Mouse (Mus musculus) forebrain, embryonic 10.5 days (tissue): ENCODE measurements at regions not wholly inside any gene's neighbourhood (a gene's known extent, or its start where the extent isn't known, plus 50 kb on each side); places are given as distances from the start of the nearest gene placed in this dataset.

Experiments used
- DNase-seq: peaks from one replicate; pipeline ENCODE4 v3.0.0-alpha.2; 2017; ENCODE audit warnings: low spot score; ENCODE audit errors: extremely low spot score
- H3K27ac ChIP-seq: fragments of 300-500 bp; sonication (generic); 2 replicates; pipeline ENCODE4 v1.5.1; 2016; ENCODE audit warnings: mild to moderate bottlenecking
- H3K27me3 ChIP-seq: fragments of 300-500 bp; sonication (generic); 2 replicates; pipeline ENCODE4 v1.6.1; 2016; ENCODE audit warnings: mild to moderate bottlenecking; ENCODE audit not compliant: poor library complexity, severe bottlenecking
- H3K36me3 ChIP-seq: fragments of 300-500 bp; sonication (generic); replicated peaks from 2 replicates; pipeline ENCODE4 v1.6.1; 2016; ENCODE audit warnings: mild to moderate bottlenecking, moderate library complexity
- H3K4me1 ChIP-seq: fragments of 300-500 bp; sonication (generic); 2 replicates; pipeline ENCODE4 v1.6.1; 2016
- H3K4me3 ChIP-seq: fragments of 300-500 bp; sonication (generic); 2 replicates; pipeline ENCODE4 v1.5.1; 2016; ENCODE audit warnings: mild to moderate bottlenecking, moderate library complexity
- H3K9me3 ChIP-seq: fragments of 300-500 bp; sonication (generic); 2 replicates; pipeline ENCODE4 v1.6.1; 2016; ENCODE audit warnings: mild to moderate bottlenecking, moderate library complexity
- WGBS: fragments of 180-500 bp; shearing (Covaris S2); methylation state at CpG from one replicate; pipeline ENCODE4 v1.1.7; 2016; 5-methylcytosine and 5-hydroxymethylcytosine counted together

DNA sequence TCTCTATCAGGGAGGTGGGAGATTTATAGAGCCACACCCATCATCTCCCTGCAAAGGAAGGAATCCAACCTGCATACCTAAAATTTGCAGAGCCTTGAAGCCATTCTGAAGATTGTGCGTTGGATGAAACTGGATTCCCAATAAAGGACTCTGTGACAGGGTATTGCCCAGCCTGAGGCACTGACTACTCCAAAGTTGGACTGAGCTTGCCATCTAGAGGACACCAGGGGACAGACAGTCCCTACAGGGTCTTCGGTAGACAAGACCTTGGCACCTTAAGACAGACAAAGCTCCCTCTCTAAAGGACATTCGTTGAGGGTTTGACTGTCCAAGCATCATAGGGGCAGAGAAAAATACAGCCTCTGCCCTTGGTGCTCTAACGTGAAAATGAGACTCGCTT, 243.4 kb downstream of the Gsdmc2 start:
- no peaks in the 10 kb centered on the region for H3K4me1 ChIP-seq
- DNase-seq = peak; percentile 42
- no peak overlapping the region for H3K4me3 ChIP-seq
- 50% methylated on average over 5 of the region's 5 CpGs for WGBS
- H3K36me3 ChIP-seq = no peaks in the 10 kb centered on the region
- no peak overlapping the region for H3K27ac ChIP-seq
- H3K9me3 ChIP-seq = no peaks in the 10 kb centered on the region
- no peaks in the 10 kb centered on the region for H3K27me3 ChIP-seq

DNA sequence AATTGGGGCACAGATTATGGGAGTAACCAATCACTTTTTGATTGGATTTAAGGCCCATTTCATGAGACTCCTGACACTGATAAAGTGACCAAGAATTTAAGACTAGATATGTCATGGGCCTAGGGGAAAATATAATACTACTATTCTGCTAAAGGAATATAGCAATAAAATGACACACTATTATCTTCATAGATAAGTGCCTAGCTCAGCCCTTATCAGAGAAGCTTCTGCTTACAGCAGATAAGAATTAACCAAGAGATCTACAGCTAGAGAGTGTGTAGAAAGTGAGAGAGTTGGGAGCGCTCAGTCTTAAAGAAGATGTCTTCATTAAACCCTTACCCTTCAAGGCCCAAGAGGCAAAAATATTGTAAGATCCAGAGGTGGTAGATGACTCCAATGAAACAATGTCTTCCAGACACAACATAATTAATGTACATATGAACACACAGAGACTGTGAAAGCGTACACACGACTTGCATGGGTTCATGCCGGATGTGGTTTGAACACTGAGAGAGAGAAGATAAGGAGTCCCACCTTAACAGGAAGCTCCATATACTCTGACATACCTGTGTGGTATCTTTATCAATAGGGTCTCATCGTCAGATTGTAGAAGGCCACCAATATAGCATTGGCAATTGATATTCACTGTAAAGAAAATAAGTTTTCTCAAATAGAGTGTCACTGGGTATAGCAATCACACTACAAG, 252.1 kb downstream of the Gsdmc2 start:
- no peaks in the 10 kb centered on the region for H3K4me1 ChIP-seq
- H3K27ac ChIP-seq = no peak overlapping the region
- 94% methylated on average over 5 of the region's 5 CpGs for WGBS
- no peaks in the 10 kb centered on the region for H3K9me3 ChIP-seq
- no peak for DNase-seq
- no peaks in the 10 kb centered on the region for H3K36me3 ChIP-seq
- no peaks in the 10 kb centered on the region for H3K27me3 ChIP-seq
- no peak overlapping the region for H3K4me3 ChIP-seq

DNA sequence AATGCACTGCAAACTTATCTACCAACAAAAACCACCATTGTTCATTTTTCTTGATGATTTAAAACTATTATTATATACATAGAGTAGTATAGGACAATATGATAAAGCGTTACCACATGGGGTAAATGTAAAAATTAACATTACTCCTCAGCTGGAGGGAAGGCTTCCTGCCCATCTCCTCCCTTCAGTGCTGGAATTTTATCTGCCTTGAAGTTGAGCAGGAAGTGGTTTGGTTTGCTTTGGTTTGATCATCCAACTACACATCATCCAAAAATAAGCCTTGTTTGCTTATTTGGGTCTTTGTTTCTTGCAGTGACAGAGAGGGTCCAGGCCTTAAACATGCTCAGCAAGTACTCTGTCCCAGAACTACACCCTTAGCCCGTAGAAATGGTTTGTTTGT, 285.7 kb downstream of the Gsdmc2 start:
- Histone ChIP-seq H3K9me3 (no peaks in the 10 kb centered on the region), H3K27ac (no peak overlapping the region), H3K36me3 (no peaks in the 10 kb centered on the region), H3K27me3 (no peaks in the 10 kb centered on the region), H3K4me1 (no peaks in the 10 kb centered on the region), H3K4me3 (no peak overlapping the region)
- DNase-seq = no peak
- WGBS = 88% methylated on average over 2 of the region's 2 CpGs

DNA sequence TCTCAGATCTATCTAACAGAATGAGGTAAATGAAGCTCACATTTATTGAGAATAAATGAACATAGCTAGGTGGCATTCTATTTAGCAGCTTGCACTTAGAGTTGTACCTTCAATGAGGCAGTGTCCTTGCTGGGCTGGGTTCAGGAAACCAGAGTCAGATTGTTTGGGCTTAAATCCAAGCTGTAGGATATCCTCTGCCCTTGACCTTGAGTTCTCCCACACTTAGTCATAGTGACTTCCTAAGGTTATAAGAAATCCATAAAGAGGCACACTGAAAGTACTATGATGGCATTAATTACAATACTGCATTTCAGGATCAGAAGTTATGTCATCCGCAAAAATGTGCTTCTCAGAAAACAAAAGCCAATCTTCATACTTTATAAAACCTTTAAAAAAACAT, 286.3 kb downstream of the Gsdmc2 start:
- Histone ChIP-seq H3K4me3 (no peak overlapping the region), H3K27me3 (no peaks in the 10 kb centered on the region), H3K27ac (no peak overlapping the region), H3K9me3 (no peaks in the 10 kb centered on the region), H3K36me3 (no peaks in the 10 kb centered on the region), H3K4me1 (no peaks in the 10 kb centered on the region)
- no peak for DNase-seq
- 95% methylated on average over 1 of the region's 1 CpGs for WGBS

DNA sequence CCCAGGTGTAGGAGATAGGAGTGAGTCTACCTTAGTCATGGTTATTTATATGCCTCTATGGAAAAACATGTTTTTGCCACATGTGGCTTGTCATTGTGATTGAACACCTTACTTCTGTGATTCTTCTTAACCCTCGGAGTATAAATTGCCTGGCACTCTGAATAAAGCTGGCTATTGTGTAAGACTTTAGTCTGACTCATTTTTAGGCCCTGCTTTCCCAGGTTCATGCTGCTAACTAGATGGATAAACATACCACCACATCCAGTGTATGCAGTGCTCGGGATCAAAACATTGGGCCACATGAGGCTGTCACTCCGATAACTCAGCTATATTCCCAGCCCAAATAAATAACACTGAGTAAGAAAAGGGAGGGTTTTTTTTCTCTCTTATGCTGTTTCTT, 287.2 kb downstream of the Gsdmc2 start:
- H3K27ac ChIP-seq = no peak overlapping the region
- H3K4me1 ChIP-seq = no peaks in the 10 kb centered on the region
- H3K9me3 ChIP-seq = no peaks in the 10 kb centered on the region
- 87% methylated on average over 3 of the region's 3 CpGs for WGBS
- DNase-seq = no peak
- H3K4me3 ChIP-seq = no peak overlapping the region
- H3K27me3 ChIP-seq = no peaks in the 10 kb centered on the region
- H3K36me3 ChIP-seq = no peaks in the 10 kb centered on the region

DNA sequence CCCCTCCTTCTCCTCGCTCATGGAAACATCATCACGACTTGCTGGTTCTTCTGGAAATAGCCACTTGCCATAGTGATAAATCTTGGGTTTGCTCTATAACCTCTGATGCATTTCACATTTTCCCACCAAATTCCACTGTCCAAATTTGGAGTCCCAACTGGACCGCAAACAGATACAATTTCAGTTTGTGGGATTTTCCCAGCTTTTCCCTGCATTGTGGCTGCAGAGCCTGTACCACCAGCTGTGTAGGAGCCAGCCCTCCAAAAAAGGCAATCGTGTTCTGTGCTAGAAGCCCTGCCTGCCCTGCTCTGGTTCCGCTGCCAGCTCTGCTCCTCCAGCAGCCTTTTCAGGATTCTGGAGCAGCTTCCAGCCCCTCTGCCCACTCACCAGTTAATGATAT, 291.4 kb downstream of the Gsdmc2 start:
- H3K36me3 ChIP-seq = no peaks in the 10 kb centered on the region
- no peaks in the 10 kb centered on the region for H3K9me3 ChIP-seq
- H3K4me1 ChIP-seq = no peaks in the 10 kb centered on the region
- H3K27me3 ChIP-seq = no peaks in the 10 kb centered on the region
- no peak overlapping the region for H3K4me3 ChIP-seq
- DNase-seq = no peak
- 64% methylated on average over 5 of the region's 5 CpGs for WGBS
- no peak overlapping the region for H3K27ac ChIP-seq

DNA sequence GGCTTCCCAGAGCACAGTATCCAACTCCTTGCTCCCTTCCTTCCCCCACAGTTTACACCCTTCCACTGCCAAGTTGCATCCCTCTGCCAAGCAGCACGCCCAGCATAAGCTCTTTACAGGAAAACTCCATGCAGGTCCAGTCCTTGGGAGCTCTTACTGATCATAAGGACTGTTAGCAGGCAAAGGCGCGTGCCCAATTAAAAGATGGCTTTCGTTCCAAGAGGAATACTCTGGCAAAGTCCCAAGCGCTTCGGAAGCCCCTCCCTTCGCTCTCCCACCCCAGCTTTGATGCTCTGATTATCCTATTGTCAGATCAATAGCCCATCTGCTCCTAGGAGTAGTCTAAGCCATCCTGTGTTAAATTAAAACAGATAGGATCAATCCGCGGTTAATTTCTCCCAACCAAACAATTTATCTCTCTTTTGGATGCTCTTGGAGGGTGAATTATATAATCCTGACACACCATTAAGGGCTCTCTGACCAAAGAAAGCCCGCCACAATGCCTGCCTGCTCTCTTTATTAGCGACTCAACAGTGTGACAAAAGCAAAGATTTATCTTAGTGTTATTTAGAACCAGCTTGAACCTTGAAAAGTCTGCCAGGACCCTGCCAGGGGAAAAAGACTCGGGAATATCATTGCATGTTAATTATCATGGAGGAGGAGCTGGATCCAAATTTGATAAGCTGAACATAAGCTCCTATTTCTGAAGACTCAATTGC, 312.5 kb downstream of the Gsdmc2 start:
- H3K27ac ChIP-seq = no peak overlapping the region
- H3K27me3 ChIP-seq = no peaks in the 10 kb centered on the region
- no peaks in the 10 kb centered on the region for H3K36me3 ChIP-seq
- H3K9me3 ChIP-seq = no peaks in the 10 kb centered on the region
- H3K4me1 ChIP-seq = peaks cover 13% of the 10 kb centered on the region
- DNase-seq = no peak
- WGBS = 59% methylated on average over 12 of the region's 12 CpGs
- no peak overlapping the region for H3K4me3 ChIP-seq

DNA sequence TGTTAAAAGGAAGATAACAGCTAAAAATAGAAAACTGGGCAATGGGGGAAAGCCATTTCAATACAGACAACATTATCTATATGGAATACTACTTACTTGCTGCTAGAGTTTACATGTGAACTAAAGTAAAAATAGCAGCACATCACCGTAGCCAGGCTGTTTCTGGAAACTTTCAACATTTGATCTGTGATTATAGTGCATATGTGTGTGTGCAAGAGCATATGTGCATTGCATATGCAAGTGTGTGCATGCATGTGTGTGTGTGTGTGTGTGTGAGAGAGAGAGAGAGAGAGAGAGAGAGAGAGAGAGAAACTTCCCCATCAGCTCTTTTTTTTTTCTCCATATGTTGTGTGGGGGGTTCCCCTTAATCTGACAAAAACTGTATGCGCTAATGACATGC, 317.7 kb downstream of the Gsdmc2 start:
- H3K36me3 ChIP-seq = no peaks in the 10 kb centered on the region
- no peaks in the 10 kb centered on the region for H3K27me3 ChIP-seq
- H3K4me3 ChIP-seq = no peak overlapping the region
- no peak overlapping the region for H3K27ac ChIP-seq
- DNase-seq = no peak
- no peaks in the 10 kb centered on the region for H3K9me3 ChIP-seq
- WGBS = 91% methylated on average over 2 of the region's 2 CpGs
- H3K4me1 ChIP-seq = peaks cover 7% of the 10 kb centered on the region

DNA sequence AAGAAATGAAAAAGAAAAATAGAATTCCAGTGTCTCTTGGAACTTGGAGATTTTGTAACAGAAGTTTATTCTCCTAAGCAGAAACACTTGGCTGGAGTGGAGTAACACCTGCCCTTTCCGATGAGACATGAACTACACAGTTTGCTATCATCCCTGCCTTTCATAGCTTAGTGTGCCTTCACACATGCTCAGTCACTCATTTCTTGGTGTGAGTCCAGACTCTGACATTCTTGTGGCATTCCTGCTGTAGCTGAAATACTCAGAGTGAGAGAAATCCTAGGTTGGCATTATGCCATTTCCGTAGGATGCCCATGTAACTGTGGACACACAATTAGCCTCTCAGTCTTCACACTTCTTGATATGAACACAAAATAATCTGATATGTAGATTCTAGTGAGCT, 318.2 kb downstream of the Gsdmc2 start:
- no peaks in the 10 kb centered on the region for H3K9me3 ChIP-seq
- peaks cover 2% of the 10 kb centered on the region; the same call in 1 of the 2 replicates for H3K4me1 ChIP-seq
- no peak for DNase-seq
- H3K27me3 ChIP-seq = no peaks in the 10 kb centered on the region
- H3K27ac ChIP-seq = no peak overlapping the region
- H3K36me3 ChIP-seq = no peaks in the 10 kb centered on the region
- no peak overlapping the region for H3K4me3 ChIP-seq
- WGBS = 95% methylated on average over 2 of the region's 2 CpGs

DNA sequence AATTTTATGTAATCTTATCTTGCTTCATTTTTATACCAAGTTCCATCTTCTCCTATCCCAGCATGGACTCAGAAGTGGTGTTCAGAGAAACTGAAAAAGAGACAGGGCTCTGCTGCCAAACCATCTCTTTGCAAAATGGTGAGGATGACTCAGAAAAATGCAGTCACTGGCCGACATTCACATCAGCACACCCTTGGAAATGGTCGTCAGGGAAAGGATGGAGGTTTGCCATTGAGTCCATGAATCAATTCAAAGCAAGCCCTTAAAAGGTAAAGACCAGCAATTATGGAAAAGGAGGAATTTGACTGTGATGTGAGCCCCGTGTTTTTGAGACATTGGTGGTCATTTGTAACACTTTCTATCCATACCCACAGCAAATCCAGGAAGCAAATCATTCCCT, 327.7 kb downstream of the Gsdmc2 start:
- DNase-seq = no peak
- Histone ChIP-seq H3K4me3 (no peak overlapping the region), H3K27ac (no peak overlapping the region), H3K9me3 (no peaks in the 10 kb centered on the region), H3K36me3 (no peaks in the 10 kb centered on the region), H3K27me3 (no peaks in the 10 kb centered on the region), H3K4me1 (no peaks in the 10 kb centered on the region)
- WGBS = 77% methylated on average over 3 of the region's 3 CpGs

DNA sequence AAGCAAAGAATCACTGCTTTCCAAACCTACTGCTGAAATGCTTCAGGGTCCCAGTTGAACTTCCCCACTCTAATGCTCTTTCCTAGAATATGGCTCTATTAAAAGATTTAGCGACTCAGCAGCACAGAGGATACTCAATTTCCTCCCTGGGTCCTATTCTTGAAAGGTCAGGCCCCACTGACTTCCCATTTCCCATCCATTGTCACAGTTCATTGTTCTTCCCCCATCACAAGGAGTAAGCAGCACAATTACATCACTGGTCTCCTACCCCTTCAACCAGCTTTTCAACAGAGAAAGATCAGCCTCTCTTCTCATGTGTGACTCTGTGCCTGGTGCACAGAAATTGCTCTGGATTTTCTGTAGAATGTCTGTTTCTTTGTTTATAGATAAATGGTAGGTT, 344.5 kb downstream of the Gsdmc2 start:
- 37% methylated on average over 1 of the region's 1 CpGs for WGBS
- DNase-seq = no peak
- no peak overlapping the region for H3K27ac ChIP-seq

DNA sequence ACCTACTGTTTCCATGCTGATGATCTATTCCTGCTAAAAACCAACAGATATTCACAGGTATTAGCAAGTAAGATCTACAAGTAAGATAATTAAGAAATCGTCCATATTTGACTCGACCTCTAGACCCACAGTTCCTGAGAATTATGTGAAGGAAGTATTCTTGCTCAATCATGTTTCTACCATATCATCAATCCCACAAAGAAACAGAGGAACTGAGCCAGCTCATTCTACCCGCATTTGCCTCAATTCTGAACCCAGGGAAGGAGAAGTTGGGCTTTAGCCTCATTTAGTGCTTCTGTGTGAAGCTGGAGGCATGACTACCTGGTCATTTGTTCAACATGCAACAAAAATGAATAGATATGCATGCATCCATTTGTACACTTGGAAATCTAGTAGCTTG, 346.5 kb downstream of the Gsdmc2 start:
- no peak for DNase-seq
- H3K9me3 ChIP-seq = no peaks in the 10 kb centered on the region
- 87% methylated on average over 3 of the region's 3 CpGs for WGBS
- H3K4me3 ChIP-seq = no peak overlapping the region
- H3K4me1 ChIP-seq = no peaks in the 10 kb centered on the region
- no peaks in the 10 kb centered on the region for H3K36me3 ChIP-seq
- H3K27me3 ChIP-seq = no peaks in the 10 kb centered on the region
- H3K27ac ChIP-seq = no peak overlapping the region

More for the DNA sequence above, 344.5 kb downstream of the Gsdmc2 start:
- H3K4me3 ChIP-seq = no peak overlapping the region
- H3K36me3 ChIP-seq = no peaks in the 10 kb centered on the region
- no peaks in the 10 kb centered on the region for H3K27me3 ChIP-seq
- H3K4me1 ChIP-seq = no peaks in the 10 kb centered on the region
- no peaks in the 10 kb centered on the region for H3K9me3 ChIP-seq

DNA sequence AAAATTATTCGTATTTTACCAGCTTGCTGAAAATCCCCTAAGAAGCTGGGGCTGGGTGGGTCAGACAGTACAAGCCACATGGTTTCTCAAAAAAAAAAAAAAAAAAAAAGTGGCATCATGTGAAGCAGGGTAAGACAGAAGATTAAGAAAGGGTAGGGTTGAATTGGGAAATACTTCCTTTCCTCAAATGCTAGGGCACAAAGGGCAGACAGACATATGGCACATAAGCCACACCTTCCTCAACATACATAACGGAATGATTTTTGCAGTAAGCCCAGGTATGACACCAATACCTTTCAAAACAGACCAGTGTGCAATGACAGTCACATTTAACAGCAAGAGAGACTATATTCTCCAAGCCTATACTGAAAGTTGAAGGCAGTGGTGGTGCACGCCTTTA, 347.8 kb downstream of the Gsdmc2 start:
- no peaks in the 10 kb centered on the region for H3K9me3 ChIP-seq
- no peaks in the 10 kb centered on the region for H3K4me1 ChIP-seq
- no peak for DNase-seq
- no peaks in the 10 kb centered on the region for H3K36me3 ChIP-seq
- no peaks in the 10 kb centered on the region for H3K27me3 ChIP-seq
- H3K27ac ChIP-seq = no peak overlapping the region
- H3K4me3 ChIP-seq = no peak overlapping the region
- WGBS = 89% methylated on average over 3 of the region's 3 CpGs
